Mouse (Mus musculus): ENCODE measurements around the gene Mgme1.

The Mgme1 gene

DNA sequence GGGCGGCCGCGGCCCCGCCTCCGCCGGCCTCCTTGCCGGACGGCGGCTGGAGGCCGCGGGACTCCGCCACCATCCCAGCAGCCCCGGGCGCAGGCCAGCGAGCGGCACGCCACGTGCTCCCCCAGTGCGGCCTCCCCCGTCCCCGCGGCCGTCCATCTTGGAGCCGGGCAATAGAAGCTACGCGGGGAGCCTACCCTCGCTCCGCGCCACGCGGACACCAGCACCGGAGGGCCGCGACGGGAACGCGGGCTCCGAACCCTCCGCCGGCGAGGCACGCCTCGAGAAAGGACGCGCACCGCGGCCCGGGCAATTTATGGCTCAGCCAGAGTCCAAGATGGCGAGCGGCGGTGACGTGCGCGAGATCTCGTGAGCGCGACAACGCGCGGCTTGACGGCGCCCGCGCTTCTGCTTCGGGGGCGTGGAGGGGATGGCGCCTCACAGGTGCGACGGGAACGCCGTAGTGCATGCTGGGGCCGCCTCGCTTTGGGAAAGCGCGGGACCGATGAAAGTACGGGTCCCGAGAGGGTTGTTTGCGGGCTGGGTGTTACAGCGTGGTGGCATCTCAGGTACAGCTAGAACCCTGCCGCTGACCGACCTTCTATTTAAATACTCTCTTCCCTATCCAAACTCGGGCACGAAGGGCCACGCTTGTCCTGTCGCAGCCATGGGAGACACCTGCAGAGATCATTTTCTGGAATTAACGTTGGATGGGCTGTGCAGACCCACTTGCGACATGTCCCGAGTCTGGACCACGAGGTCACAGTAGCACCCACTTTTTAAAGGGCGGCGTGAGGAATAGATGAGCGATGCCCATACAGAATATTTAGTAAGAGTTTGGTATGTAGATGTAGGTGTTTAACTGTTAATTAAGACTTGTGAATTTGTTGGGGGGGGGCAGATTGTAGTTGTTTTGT is at the start of gene Mgme1, which contains the start of gene Snx5:
Gene Mgme1, plus strand, starts transcription at position 157 of the 914 bp plus-strand sequence.
Gene Snx5, minus strand, starts transcription at position 400 of the 914 bp plus-strand sequence.
- DNase-seq (ENCODE audit: low read depth, low spot score): peak; percentile 96

DNA sequence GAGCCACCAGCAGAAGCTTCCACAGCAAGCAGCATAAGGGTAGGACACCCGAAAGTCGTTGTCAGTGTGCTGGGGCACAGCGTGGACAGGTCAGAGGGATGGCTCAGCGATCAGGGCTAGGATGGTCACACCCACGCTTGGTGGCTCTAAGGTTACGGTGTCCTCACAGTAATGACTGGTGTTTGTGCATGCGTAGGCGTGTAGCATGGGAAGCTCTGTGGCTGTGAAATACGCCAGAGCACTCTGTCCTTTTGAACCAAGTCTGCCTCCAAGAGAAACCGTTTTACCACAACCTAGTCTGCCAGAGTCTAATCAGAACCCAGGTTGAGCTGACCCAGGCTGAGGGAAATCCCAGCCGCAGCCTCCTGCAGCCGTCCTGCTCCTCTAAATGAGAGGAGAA is 46.1 kb upstream of the Mgme1 start:
- DNase-seq (ENCODE audit: low read depth, low spot score): no peak

DNA sequence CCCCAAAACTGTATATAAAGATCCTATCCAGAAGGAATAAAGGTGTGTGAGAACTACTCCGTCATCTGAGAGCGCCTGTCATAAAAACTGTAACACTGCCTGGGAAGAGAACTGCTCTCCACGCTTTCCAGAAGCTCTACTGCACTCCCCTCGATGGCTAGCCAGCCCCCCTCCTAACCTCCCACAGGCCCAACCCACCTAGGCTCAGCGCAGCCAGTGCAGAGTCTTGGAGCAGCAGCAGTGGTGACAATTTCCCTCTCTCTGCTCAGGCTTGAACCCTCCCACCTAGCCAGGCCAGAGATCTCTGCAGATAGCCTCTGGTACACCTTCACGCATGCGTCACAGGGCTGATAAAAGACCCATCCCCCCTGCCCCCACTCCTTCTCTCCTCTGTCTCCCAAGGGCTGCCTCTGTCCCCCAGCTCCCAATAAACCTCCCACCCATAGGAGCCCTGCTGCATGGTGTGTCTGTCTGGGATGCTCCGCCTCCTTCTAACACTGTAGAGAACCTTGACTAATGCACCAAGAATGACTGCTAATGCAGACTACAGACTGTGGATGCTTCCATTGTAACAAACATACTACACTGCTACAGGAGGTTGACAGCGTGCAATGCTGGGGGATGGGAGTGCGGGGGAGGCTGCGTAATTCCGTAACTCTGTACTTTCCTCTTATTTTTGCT is 43.4 kb upstream of the Mgme1 start:
- DNase-seq (ENCODE audit: low read depth, low spot score): no peak

DNA sequence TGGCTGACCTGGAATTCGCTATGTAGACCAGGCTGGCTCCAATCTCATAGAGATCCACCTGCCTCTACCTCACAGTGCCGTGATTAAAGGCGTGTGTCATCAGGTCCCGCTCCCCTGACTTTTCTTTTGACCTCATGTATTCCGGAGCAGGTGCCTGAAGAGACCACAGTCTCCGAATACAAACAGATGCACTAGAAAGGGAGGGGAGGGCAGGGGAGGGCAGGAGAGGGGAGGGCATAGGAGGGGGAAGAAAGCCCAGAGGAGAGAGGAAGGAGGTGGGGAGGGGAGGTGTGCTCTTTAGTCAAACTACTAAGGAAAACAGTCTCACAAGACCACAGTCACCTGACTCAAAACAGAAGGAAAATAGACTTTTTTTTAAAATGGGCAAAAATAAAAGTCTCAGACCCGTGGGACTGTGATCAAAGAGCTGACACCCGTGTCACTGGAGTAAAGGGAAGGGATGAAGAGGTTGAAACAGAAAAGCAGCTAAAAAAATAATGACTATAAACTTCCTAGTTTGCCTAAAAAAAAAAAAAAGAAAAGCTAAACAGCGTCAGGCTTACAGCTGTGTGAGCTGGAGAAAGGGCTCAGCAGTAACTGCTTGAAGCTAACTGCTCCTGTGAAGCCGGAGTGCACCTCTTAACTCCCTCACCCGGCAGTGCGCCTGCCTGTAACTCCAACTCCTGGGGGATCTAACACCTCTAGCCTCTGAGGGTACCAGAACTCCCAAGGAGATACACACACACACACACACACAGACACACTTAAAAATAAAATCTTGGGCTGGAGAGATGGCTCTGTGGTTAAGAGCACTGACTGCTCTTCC is 41.7 kb upstream of the Mgme1 start:
- no peak for DNase-seq (ENCODE audit: low read depth, low spot score)

DNA sequence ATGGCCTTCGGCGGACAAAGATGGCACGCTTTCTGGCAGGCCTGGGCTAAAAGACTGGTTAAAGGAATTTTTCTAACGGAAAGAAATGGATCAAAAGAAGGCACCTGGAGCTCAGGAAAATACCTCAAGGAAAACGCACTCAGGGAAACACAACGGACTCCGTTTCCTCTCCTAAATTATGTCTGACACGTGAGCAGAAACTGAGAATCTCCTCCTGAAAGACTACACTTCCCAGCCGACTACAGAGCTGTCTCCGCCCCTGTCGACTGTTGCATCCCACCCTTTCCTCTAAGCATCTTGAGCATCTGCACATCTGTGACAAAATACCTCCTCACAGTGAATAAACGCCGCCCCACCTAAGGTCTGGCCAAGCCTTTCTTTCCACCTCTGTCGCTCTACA is 40.8 kb upstream of the Mgme1 start:
- no peak for DNase-seq (ENCODE audit: low read depth, low spot score)

DNA sequence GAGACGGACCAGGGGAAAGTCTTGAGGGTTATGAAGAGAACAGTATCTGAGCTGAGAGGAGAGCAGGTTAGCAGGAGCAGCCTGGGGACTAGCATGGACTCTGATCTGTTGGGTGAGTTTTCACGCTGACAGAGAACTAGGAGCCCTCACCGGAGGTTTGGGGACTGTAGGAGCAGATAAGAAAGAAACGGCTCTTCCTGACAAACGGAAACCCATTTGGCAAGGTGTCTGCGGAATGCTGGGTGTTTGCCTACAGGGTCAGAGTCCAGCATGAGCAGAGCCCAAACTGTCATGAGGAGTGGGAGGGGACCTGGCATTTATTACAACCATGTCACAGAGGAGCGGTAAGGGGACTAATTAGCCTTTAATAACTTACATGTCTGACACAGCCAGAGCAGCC is 40.0 kb upstream of the Mgme1 start:
- DNase-seq (ENCODE audit: low read depth, low spot score): no peak

DNA sequence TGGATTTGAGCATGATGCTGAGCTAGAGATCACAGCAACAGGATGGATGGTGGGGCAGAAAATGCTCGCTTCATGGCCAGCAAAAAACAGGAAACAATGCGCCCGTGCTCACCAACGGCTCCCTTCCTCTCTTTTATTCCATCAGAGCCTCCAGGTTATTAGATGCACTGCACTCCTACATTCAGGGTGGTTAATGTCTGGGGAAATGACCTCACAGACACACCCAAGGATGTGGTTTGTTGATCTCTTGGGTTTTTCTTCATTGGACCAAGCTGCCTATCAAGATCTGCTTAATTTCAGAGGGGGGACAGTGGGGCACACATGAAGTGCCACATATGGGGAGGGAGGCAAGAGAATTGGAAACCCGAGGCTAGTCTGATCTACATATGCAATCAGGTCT is 39.3 kb upstream of the Mgme1 start:
- DNase-seq (ENCODE audit: low read depth, low spot score): no peak

DNA sequence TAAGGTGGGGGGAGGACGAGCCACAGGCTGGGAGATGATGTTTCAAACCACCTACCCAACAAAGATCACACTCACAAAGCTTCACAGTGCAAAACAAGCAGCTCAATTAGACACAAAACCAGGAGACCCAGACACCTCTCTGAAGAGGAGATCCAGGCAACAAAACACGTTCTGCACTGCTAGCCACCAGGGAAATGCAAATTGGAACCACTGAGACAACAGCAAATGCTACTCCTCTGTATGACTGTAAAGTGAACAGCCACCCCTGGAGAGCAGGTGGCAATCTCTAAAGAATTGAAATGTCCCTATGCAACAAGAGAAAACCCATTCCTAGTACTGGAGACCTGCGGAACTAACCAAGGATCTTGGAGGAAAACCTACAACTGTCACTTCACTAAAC is 36.9 kb upstream of the Mgme1 start:
- no peak for DNase-seq (ENCODE audit: low read depth, low spot score)

DNA sequence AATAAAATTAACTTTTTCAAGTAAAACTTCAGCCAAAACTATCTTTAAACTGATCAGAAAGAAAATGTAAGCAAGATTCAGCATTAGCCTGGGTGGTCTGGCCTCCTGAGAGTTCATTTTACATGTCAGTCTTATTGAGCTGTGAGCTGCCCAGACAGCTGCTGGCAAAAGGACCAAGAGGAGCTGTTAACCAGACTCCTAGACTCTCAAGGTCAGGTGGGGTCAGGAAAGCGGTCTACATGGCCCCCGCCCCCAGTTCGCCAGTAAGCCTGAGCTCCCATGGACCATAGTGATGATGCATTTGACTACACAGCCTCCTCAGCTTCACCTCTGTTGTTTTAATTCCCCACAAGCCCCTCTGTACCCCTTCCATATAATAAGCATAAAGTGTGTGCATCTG is 34.7 kb upstream of the Mgme1 start:
- no peak for DNase-seq (ENCODE audit: low read depth, low spot score)

DNA sequence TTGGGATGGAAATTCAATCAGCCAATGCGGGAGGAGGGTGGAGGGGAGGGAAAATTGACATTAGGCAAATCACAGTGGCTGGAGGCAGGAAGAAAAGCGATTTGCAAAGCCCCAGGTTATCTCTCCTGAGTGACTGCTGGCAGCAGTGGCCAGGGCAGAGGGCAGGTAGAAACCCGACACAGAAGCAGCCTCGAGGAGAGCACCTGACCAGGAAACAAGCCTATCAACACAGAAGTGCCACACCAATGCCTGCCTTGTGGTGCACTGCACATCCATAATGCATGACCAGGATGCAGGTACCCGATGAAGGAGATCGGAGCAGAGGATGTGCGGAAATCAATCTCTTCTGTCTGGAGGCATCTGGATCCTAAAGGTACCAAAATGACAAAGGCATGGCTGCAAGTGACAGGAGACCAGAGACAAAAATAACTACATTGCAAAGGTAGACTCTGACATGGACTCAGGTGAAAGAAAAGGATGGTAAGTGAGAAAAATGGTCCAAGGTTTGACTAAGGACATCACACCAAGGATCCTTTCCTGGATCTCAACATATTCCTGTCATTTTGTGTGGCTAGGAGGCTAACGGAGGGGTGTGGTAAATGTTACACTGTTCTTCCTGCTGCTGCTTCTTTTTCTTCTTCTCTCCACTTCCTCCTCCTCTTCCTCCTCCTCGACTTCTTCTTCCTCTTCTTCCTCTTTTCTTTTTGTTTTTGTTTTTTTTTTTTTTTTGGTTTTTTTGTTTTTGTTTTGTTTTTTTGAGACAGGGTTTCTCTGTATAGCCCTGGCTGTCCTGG is 33.5 kb upstream of the Mgme1 start:
- DNase-seq (ENCODE audit: low read depth, low spot score): no peak

DNA sequence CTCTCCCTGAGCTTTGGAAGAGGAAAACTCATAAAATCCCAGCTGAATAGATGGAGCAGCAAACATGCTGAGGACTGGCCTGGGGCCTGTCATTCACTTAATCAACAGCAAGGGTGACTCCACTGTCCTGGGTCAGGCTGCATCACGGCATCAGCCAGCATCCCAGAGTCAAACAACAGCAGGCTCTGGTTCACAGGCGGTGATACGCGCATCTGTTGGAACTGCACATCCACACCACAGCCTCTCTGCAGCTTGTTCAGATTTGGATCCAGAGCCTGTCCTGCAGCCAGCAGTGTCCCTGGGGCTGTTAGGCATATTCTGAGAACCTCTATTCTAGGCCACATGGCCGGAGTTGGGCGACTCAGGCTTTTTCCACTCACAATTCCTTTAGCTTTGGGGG is 32.1 kb upstream of the Mgme1 start:
- DNase-seq (ENCODE audit: low read depth, low spot score): no peak

DNA sequence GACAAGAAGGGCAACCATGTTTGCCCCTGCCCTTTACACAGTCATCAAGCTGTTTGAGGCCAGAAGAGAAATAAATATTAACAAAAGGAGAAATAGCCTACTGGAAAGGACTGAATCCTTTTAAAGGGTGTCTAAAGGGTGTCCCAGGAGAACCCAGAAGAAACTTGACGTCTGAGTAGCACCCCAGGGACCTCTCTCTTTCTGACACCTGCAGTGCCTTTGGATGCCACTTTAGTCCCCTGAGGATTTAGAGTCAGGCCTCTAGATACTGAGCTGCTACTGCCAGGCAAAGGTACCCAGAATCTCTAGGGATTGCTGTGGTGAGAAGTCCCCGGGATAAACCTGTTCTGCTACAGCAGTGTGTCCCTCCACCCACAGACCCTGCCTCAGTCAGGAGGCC is 31.1 kb upstream of the Mgme1 start:
- no peak for DNase-seq (ENCODE audit: low read depth, low spot score)

DNA sequence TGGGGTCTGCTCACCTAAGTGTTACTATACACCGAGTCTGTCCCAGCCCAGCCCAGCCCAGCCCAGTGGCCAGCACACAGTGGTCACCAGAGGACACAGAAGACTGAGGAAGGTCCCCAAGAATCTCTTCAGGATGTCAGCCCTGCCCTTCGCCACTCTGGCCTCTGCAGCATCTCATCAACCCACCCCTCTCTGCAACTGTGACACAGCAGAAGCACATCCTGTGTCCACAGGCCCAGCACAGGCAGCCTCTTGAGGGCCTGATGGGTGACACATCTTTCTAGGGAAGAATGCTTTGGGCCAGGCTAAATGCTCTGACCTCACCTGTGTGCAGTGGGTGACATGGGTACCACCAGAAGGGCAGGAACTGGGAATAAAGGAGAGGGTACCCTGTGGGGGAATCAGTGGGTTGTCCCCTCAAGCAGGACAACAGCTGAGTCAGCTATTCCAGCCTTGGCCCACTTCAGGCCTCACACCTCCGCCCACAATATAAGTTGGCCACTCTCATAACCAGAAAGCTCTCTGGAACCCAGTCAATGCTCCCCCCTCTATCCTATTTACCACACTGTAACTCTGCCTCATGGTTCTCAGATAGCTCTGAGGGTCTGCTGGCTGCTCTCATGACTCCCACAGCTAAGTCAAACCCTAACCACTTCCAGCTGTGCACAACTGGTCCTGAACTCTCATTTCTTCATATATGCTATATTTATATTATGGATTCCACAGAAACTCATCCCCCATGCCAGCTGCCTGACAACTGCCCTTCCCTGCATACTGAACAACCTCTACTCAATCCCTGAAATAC is 30.2 kb upstream of the Mgme1 start:
- DNase-seq (ENCODE audit: low read depth, low spot score): no peak

DNA sequence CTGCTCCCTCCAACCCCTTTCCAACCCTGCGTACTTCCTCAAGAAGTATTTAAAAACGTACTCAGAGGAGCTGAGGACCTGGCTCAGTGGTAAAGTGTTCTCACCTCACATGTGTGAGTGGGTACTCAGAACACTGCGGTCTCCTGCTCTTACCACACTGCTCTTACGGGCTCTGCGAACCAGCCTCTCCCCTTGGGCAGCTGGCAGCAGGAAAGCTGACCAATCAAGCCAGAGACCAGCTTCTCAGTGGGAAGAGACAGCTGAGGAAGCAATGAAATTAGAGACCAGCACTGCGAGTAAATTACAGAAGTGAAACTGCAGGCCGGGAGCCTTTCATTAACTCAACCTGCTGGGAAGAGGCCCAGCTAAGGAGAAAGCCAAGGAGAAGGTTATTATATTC is 25.0 kb upstream of the Mgme1 start:
- no peak for DNase-seq (ENCODE audit: low read depth, low spot score)

DNA sequence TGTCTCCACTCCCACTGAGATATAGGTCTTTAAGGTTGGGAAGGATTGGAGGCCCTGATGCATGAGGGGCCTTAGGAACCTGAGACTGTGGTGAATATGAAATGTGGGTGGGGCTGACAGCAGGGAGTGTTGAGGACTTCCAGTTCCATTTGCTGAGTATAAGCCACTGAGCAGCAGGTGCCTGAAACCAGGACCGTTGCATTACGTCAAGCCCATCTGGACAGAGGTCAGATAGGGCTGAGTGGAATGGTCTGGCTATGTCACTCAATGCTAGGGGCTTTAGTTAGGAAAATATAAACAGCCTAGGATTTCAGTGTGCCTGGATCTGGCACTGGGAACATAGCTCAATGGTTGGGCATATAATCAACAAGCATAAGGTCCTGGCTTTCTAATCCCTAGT is 24.2 kb upstream of the Mgme1 start:
- DNase-seq (ENCODE audit: low read depth, low spot score): no peak

DNA sequence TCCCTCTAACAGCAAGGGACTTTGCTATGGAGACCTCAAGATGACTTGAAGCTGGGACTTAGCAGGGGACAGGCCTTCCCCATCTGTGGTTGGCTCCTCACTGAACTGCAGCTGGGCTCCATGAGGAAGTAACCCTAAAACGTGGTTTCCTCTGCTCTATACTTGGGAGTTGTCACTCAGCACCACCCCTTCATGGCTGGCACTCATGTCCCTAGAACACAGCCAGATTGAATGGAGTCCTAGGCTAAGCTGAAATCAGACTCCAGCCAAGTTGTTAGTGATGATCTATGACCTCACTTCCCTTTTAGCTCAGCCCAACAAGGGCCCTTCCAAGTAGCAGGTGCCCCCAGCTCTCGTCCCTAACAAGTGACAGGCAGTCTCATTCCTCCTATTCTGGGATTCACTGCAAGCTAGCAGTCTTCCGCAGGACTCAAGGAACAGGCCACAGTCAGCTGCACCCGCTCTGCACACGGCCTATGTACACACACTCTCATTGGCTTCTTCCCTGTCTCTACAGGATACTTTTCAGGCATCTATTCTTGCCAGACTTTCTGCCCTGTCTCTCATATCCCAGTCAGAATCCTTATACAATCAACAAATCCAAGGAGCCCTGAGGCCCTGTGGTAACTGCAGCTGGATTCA is 23.0 kb upstream of the Mgme1 start:
- DNase-seq (ENCODE audit: low read depth, low spot score): no peak

DNA sequence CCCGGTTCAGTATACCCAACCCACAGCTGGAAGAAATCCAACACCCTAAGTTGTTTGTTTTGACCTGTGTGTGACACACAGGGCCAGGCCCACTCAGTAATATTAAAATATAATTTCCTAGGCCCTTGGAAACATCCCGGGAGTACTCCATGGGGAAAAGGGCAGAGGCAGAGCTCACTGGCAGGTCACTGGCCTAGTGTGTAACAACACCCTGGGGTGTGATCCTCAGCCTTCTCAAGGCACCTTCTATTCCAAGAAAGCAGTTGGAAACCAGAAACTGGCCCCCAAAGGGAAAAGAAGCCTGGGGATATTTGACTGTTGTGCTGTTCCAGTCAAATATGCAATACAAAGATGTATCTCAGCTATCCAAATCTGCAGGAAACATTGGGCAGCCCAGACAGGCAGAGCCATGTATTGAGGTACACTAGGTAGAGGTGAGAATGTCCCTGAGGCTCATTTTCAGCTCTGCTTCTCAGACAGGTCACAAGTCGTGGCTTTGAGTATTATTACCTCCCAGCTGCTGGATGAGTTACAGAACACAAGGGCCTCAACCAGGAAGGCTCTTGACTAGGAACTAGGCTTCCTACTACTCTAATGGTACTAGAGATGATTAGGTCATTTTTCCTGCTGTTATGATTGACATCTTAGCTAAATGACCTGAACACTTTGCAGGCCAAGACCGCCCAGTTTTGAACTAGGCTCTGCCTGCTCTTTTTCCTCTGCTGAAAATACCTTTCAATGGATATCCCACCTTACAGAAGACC is 21.7 kb upstream of the Mgme1 start:
- no peak for DNase-seq (ENCODE audit: low read depth, low spot score)

DNA sequence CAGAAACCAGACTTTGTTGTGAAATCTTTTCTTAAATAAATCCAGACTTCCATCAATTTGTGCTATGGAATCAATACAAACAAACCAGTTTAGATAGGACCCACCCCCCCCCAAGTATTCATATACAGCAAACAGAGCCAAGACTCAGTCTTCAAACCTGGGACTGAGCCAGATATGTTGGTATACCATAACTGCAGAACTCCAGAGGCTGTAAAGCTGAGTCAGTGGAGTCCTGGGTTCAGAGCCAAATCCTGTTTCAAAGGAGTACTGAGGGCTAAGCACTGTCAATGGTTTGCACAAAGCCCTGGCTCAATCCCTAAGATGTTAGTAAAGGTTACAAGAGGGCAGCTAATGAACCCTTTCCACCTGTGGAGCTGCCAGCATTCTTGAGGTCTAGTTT is 20.4 kb upstream of the Mgme1 start:
- DNase-seq (ENCODE audit: low read depth, low spot score): no peak

DNA sequence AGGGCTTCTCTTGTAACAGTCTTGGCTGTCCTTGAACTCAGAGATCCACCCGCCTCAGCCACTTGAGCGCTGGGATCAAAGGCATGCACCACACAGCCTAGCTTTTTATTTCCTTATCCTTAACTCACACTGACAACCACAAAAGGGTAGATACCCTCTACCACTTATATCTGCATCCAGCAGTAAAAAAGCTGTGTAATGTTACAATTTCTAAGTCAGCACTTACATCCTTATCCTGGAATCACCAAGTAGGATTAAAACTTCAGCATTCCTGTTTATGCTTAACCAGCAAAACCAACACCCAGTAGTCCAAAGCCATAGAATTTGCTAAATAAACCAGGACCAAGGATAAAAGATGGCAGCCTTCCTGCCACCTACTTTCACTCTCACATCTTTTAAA is 7.6 kb upstream of the Mgme1 start:
- no peak for DNase-seq (ENCODE audit: low read depth, low spot score)

All from R1 (cell line).